Mouse (Mus musculus) midbrain, embryonic 10.5 days (tissue): ENCODE measurements around the gene Prkce. TPM values are rescaled to one million over a fixed set of nuclear protein-coding genes. Genes with fewer than 3 reads are reported as not detected.

Source experiments
- DNase-seq: peaks from one replicate; pipeline ENCODE4 v3.0.0-alpha.2; 2017; ENCODE audit warnings: low spot score
- H3K27ac ChIP-seq: fragments of 300-500 bp; sonication (generic); replicated peaks from 2 replicates; pipeline ENCODE4 v1.5.1; 2016; ENCODE audit warnings: mild to moderate bottlenecking
- H3K27me3 ChIP-seq: fragments of 300-500 bp; sonication (generic); 2 replicates; pipeline ENCODE4 v1.6.1; 2016; ENCODE audit warnings: low read depth, mild to moderate bottlenecking; ENCODE audit not compliant: poor library complexity, severe bottlenecking
- H3K36me3 ChIP-seq: fragments of 300-500 bp; sonication (generic); 2 replicates; pipeline ENCODE4 v1.6.1; 2016; ENCODE audit warnings: mild to moderate bottlenecking, moderate library complexity
- H3K4me1 ChIP-seq: fragments of 300-500 bp; sonication (generic); 2 replicates; pipeline ENCODE4 v1.6.1; 2016
- H3K4me3 ChIP-seq: fragments of 300-500 bp; sonication (generic); 2 replicates; pipeline ENCODE4 v1.5.1; 2016; ENCODE audit warnings: mild to moderate bottlenecking, moderate library complexity
- H3K9me3 ChIP-seq: fragments of 300-500 bp; sonication (generic); replicated peaks from 2 replicates; pipeline ENCODE4 v1.6.1; 2016; ENCODE audit warnings: mild to moderate bottlenecking
- WGBS: fragments of 180-500 bp; shearing (Covaris S2); methylation state at CpG from one replicate; pipeline ENCODE4 v1.1.7; 2016; 5-methylcytosine and 5-hydroxymethylcytosine counted together
- polyA plus RNA-seq: library from polyadenylated mRNA; unstranded; fragments of >200 nt; fragmentation: Nextera tagmentation; extraction: Ambion mirVana; gene quantifications from 2 replicates; pipeline ENCODE4 v1.2.1, GENCODE M21; 2016

Gene Prkce
- polyA plus RNA-seq, 1 experiment from 2014 or later = 2.9 TPM

DNA sequence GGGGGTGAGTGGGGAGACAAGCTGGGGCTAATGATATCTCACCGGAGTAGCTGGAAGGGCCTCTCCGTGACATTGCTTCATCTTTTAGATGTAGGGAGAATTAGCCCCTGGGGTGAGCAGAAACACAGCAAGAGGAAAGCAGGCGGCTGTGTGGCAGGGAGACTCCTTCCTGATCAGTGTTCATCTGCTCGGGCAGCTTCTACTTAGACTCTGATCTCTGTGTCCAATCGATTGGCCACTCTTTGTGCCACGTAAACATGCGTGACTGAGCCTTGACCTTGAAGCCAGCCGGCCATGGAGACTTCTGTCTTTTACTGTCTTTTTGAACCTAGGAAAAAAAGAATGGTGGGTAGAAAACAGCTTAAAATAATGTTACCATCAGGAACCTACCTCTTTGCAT, 247.0 kb downstream of the Prkce start:
- Histone ChIP-seq H3K4me1 (peaks cover 60% of the 10 kb centered on the region), H3K27me3 (peaks cover 59% of the 10 kb centered on the region), H3K36me3 (no peaks in the 10 kb centered on the region), H3K27ac (peak overlapping the region; percentile 38; the same call in 1 of the 2 replicates), H3K4me3 (no peak overlapping the region), H3K9me3 (no peaks in the 10 kb centered on the region)
- peak; percentile 74 for DNase-seq
- WGBS = 59% methylated on average over 8 of the region's 8 CpGs

DNA sequence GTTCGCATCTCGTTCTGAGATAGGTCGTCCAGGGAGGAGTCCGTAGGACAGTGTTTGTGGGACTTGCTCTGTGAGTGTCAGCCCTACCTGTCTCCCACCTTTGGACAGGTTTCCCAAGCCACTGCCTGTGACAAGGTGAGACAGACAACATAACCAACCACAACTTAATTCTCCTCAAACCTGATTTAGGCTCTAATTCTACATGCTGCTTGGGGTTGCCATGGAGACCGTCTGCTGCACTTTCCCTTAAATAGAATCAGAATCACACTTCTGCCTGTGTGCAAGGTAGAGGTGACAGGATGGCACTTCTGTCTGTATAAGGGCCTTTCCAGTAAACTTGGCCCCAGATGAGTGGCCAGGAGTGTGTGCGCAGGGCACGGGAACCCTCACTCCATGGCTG, 248.4 kb downstream of the Prkce start:
- Histone ChIP-seq H3K4me1 (peaks cover 50% of the 10 kb centered on the region), H3K27me3 (peaks cover 67% of the 10 kb centered on the region), H3K4me3 (no peak overlapping the region), H3K9me3 (peaks cover 6% of the 10 kb centered on the region; the same call in 1 of the 2 replicates), H3K36me3 (no peaks in the 10 kb centered on the region), H3K27ac (no peak overlapping the region)
- 88% methylated on average over 7 of the region's 7 CpGs for WGBS
- no peak for DNase-seq

GRCm38 (mm10) chr17:86418334-86418733, 250.7 kb downstream of the Prkce start:
- Histone ChIP-seq H3K36me3 (no peaks in the 10 kb centered on the region), H3K4me3 (no peak overlapping the region), H3K4me1 (peaks cover 36% of the 10 kb centered on the region), H3K9me3 (peaks cover 6% of the 10 kb centered on the region; the same call in 1 of the 2 replicates), H3K27ac (no peak overlapping the region), H3K27me3 (peaks cover 49% of the 10 kb centered on the region)
- DNase-seq = no peak
- 86% methylated on average over 17 of the region's 17 CpGs for WGBS

DNA sequence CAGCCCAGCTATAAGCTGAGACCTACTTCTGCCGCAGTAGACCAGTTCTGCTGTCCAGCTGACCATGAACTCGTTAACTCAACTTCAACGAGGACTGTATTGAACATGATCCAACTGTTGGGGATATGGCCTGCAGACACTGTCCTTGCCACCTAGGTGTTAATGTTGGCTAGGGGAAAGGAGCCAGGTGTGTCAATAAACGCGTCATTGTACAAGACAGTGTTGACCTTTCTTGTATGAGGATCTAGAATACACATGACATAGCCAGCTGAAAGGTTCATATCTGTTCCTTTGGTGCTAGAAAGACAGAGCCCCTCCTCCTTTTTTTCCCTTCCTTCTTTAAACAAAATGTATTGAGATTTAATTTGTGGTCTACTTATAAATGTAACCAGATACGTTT, 251.6 kb downstream of the Prkce start:
- DNase-seq = no peak
- H3K27me3 ChIP-seq = peaks cover 43% of the 10 kb centered on the region
- no peaks in the 10 kb centered on the region for H3K36me3 ChIP-seq
- peaks cover 34% of the 10 kb centered on the region for H3K4me1 ChIP-seq
- no peak overlapping the region for H3K4me3 ChIP-seq
- no peak overlapping the region for H3K27ac ChIP-seq
- peaks cover 6% of the 10 kb centered on the region; the same call in 1 of the 2 replicates for H3K9me3 ChIP-seq
- 96% methylated on average over 6 of the region's 6 CpGs for WGBS

- H3K4me1 ChIP-seq = peaks cover 22% of the 10 kb centered on the region
- H3K27me3 ChIP-seq = peaks cover 41% of the 10 kb centered on the region
- 89% methylated on average over 10 of the region's 10 CpGs for WGBS
- DNase-seq = no peak
- H3K9me3 ChIP-seq = peaks cover 6% of the 10 kb centered on the region; the same call in 1 of the 2 replicates
- no peak overlapping the region for H3K4me3 ChIP-seq
- H3K27ac ChIP-seq = no peak overlapping the region
- no peaks in the 10 kb centered on the region for H3K36me3 ChIP-seq
Observed at GRCm38 (mm10) chr17:86420646-86421338, 253.2 kb downstream of the Prkce start.

GRCm38 (mm10) chr17:86422023-86422422, 254.4 kb downstream of the Prkce start:
- WGBS = 83% methylated on average over 4 of the region's 4 CpGs
- DNase-seq = no peak
- no peak overlapping the region for H3K27ac ChIP-seq
- H3K4me1 ChIP-seq = peaks cover 17% of the 10 kb centered on the region
- peaks cover 6% of the 10 kb centered on the region; the same call in 1 of the 2 replicates for H3K9me3 ChIP-seq
- H3K4me3 ChIP-seq = no peak overlapping the region
- H3K27me3 ChIP-seq = peaks cover 29% of the 10 kb centered on the region
- H3K36me3 ChIP-seq = no peaks in the 10 kb centered on the region

DNA sequence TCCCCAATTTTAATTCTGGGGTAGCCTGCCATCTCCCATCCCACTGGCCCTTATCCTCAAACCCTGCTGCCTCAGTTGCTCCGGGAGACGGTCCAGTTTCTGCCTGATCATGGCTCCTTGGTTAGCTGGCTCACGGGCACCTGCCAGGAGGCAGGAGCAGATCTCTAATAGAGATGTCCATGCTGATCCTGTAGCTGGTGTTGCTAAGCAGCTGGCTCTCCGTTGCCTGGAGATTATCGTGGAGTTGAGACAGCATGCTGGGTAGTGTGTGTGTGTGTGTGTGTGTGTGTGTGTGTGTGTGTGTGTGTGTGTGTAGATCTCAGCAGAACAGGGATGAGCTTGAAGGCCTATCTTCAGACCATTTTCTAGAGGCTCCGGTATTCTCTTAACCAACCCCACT, 262.3 kb downstream of the Prkce start:
- WGBS = 78% methylated on average over 6 of the region's 6 CpGs
- no peaks in the 10 kb centered on the region for H3K27me3 ChIP-seq
- peak; percentile 24 for DNase-seq
- H3K36me3 ChIP-seq = no peaks in the 10 kb centered on the region
- peaks cover 4% of the 10 kb centered on the region for H3K4me1 ChIP-seq
- H3K9me3 ChIP-seq = no peaks in the 10 kb centered on the region
- H3K27ac ChIP-seq = no peak overlapping the region
- H3K4me3 ChIP-seq = no peak overlapping the region

GRCm38 (mm10) chr17:86433117-86433516, 265.5 kb downstream of the Prkce start:
- DNase-seq = no peak
- Histone ChIP-seq H3K4me3 (no peak overlapping the region), H3K36me3 (no peaks in the 10 kb centered on the region), H3K9me3 (no peaks in the 10 kb centered on the region), H3K4me1 (peaks cover 4% of the 10 kb centered on the region), H3K27me3 (no peaks in the 10 kb centered on the region), H3K27ac (no peak overlapping the region)
- 94% methylated on average over 2 of the region's 2 CpGs for WGBS

DNA sequence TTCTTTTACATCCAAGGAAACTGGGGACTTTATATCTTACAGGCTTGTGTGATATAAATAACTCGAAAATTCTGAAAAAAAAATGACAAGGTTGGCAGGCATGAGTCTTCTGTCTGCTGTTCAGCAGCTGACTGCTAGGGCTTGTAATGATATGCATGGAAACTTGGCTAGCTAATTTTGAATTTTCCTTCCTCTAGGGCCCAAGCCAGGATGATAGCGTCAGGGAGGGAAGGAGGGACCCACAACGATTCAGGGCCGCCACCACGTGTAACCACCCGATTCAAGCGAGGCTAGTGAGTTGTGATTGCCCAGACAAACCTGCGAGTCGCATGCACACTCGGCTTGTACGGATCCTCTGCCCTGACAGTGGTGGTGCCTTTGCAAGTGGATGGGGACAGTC, 266.2 kb downstream of the Prkce start:
- H3K27me3 ChIP-seq = no peaks in the 10 kb centered on the region
- no peak overlapping the region for H3K4me3 ChIP-seq
- H3K27ac ChIP-seq = no peak overlapping the region
- no peaks in the 10 kb centered on the region for H3K36me3 ChIP-seq
- WGBS = 92% methylated on average over 11 of the region's 11 CpGs
- H3K9me3 ChIP-seq = no peaks in the 10 kb centered on the region
- peaks cover 4% of the 10 kb centered on the region for H3K4me1 ChIP-seq
- no peak for DNase-seq

- WGBS = 67% methylated on average over 2 of the region's 2 CpGs
- H3K27me3 ChIP-seq = no peaks in the 10 kb centered on the region
- DNase-seq = no peak
- H3K27ac ChIP-seq = no peak overlapping the region
- H3K4me3 ChIP-seq = no peak overlapping the region
- peaks cover 2% of the 10 kb centered on the region for H3K4me1 ChIP-seq
- H3K9me3 ChIP-seq = no peaks in the 10 kb centered on the region
- H3K36me3 ChIP-seq = no peaks in the 10 kb centered on the region
Observed at GRCm38 (mm10) chr17:86434781-86435180, 267.2 kb downstream of the Prkce start.

DNA sequence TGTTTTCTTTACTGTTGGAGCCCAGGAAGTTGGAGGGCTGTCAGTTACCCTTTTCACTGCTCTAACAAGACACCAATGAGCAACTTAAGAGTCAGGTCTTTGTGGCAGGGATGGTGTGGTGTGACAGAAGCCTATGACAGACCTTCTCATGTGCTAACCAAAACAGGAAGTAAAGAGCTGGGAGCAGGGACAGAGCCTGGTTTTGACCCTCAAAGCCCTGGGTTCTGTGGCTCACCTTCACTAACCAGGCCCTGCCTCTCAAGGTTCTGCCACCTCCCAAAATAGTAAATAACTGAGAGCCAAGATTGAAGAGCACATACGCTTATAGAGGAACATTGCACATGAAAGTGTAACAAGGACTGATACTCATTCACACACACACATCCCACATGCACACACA, 268.0 kb downstream of the Prkce start:
- H3K9me3 ChIP-seq = no peaks in the 10 kb centered on the region
- no peak for DNase-seq
- no peak overlapping the region for H3K4me3 ChIP-seq
- 89% methylated on average over 1 of the region's 1 CpGs for WGBS
- no peaks in the 10 kb centered on the region for H3K36me3 ChIP-seq
- H3K27ac ChIP-seq = no peak overlapping the region
- no peaks in the 10 kb centered on the region for H3K27me3 ChIP-seq
- no peaks in the 10 kb centered on the region for H3K4me1 ChIP-seq

DNA sequence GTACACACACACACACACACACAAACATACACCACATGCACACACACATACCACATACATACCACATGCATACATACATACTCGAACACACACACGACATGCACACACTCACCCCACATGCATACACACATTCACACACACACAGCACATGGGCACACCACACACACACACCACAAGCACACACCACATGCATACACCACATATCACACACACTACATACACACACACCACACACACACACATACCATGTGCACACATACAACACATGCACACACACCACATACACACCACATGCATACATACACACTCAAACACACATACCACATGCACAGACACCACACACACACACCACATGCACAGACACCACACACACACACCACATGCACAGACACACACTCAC, 268.4 kb downstream of the Prkce start:
- DNase-seq = no peak
- H3K27ac ChIP-seq = no peak overlapping the region
- H3K27me3 ChIP-seq = no peaks in the 10 kb centered on the region
- H3K9me3 ChIP-seq = no peaks in the 10 kb centered on the region
- H3K4me1 ChIP-seq = no peaks in the 10 kb centered on the region
- WGBS = 89% methylated on average over 2 of the region's 2 CpGs
- H3K4me3 ChIP-seq = no peak overlapping the region
- H3K36me3 ChIP-seq = no peaks in the 10 kb centered on the region

- WGBS = 91% methylated on average over 12 of the region's 12 CpGs
- H3K27me3 ChIP-seq = no peaks in the 10 kb centered on the region
- no peaks in the 10 kb centered on the region for H3K36me3 ChIP-seq
- H3K4me3 ChIP-seq = no peak overlapping the region
- no peak for DNase-seq
- no peaks in the 10 kb centered on the region for H3K9me3 ChIP-seq
- no peak overlapping the region for H3K27ac ChIP-seq
- H3K4me1 ChIP-seq = no peaks in the 10 kb centered on the region
Observed at GRCm38 (mm10) chr17:86436583-86437370, 269.2 kb downstream of the Prkce start.
